Mouse (Mus musculus) brain, embryonic 14.5 days (tissue): ENCODE measurements at regions not wholly inside any gene's neighbourhood (a gene's known extent, or its start where the extent isn't known, plus 50 kb on each side); places are given as distances from the start of the nearest gene placed in this dataset.

Experiments
- CTCF ChIP-seq: fragments of 200-500 bp; IDR thresholded peaks from 2 replicates; pipeline ENCODE4 v1.5.1; 2012; ENCODE audit warnings: inconsistent platforms, mild to moderate bottlenecking, moderate library complexity, borderline replicate concordance; ENCODE audit not compliant: insufficient read depth, insufficient read length; ENCODE audit errors: extremely low read depth
- POLR2A ChIP-seq: fragments of 200-500 bp; IDR thresholded peaks from 2 replicates; pipeline ENCODE4 v1.6.1; 2012; ENCODE audit warnings: mild to moderate bottlenecking, inconsistent platforms, borderline replicate concordance; ENCODE audit not compliant: poor library complexity, insufficient read depth, insufficient read length, severe bottlenecking; ENCODE audit errors: extremely low read depth

DNA sequence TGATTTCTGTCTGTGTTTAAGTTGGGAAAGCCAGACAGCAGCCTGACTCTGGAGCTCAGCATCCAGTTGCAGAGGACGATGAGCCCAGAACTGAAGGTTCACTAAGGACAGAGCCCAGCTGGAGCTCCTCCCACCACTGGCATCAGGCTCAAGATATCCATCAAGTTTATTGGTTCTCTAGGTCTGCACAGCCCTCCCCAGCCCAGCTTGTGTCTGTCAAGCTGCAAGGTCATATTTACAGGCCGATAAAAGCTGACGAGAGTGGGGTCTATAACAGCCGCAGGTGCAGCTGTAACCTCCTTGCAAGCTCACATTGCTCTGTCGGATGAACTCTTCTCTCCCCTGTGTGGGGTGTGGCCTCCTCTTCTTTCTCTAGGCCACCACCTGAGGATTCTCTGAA is 184.3 kb downstream of the Ajap1 start:
- TF ChIP-seq CTCF (no peak), POLR2A (no peak)
